Mouse (Mus musculus): ENCODE data around the gene Stxbp1. TPM values are rescaled to one million over a fixed set of nuclear protein-coding genes. Genes with fewer than 3 reads are reported as not detected.

Stxbp1 gene
- polyA plus RNA-seq, 1 experiment, result 7.0 TPM

DNA sequence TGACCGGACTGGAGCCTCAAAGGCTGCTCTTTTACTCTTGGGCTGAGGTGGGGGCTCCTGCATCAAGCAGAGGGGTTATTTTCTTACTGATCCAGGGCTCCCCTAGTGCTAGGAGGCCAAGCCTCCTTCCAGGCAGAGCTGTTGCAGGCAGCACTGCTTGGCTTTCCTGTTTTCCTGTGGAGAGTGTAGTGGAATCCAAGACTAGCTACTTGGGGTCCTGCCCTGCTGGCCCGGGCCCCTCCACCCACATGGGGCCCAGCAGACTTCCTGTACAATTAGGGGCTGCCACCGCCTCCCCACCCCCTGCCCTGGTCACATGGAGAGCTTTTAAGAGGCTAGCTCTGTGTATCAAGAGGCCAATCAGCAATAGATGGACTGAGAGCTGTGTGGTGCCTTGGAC lies 41.5 kb upstream of the Stxbp1 start:
- Histone ChIP-seq H3K27ac (ENCODE audit: insufficient read depth, low read depth, low read length) (no peak overlapping the region), H3K4me1 (ENCODE audit: control insufficient read depth, insufficient read depth, insufficient read length, low read length) (peaks cover 9% of the 10 kb centered on the region), H3K36me3 (ENCODE audit: control insufficient read depth, insufficient read depth, low read length) (no peaks in the 10 kb centered on the region), H3K4me3 (ENCODE audit: low read depth, low read length) (no peak overlapping the region), H3K27me3 (ENCODE audit: control insufficient read depth, insufficient read depth, low read length) (no peaks in the 10 kb centered on the region)
- WGBS, result 62% methylated on average over 3 of the region's 3 CpGs
- TF ChIP-seq CTCF (IDR thresholded peaks at IDR 0.05; ENCODE audit: extremely low read depth, insufficient read length, insufficient replicate concordance, low read depth, low read length), result no peak
- no peak for TF ChIP-seq POLR2A (IDR thresholded peaks at IDR 0.05; ENCODE audit: low read depth, low read length)

GRCm38 (mm10) chr2:32888029-32888428 lies 41.0 kb upstream of the Stxbp1 start:
- peaks cover 7% of the 10 kb centered on the region for H3K4me1 ChIP-seq (ENCODE audit: control insufficient read depth, insufficient read depth, insufficient read length, low read length)
- H3K4me3 ChIP-seq (ENCODE audit: low read depth, low read length), result no peak overlapping the region
- no peaks in the 10 kb centered on the region for H3K27me3 ChIP-seq (ENCODE audit: control insufficient read depth, insufficient read depth, low read length)
- no peak overlapping the region for H3K27ac ChIP-seq (ENCODE audit: insufficient read depth, low read depth, low read length)
- 65% methylated on average over 9 of the region's 9 CpGs for WGBS
- no peak for TF ChIP-seq POLR2A (IDR thresholded peaks at IDR 0.05; ENCODE audit: low read depth, low read length)
- TF ChIP-seq CTCF (IDR thresholded peaks at IDR 0.05; ENCODE audit: extremely low read depth, insufficient read length, insufficient replicate concordance, low read depth, low read length), result no peak
- H3K36me3 ChIP-seq (ENCODE audit: control insufficient read depth, insufficient read depth, low read length), result no peaks in the 10 kb centered on the region

- Histone ChIP-seq H3K4me3 (ENCODE audit: low read depth, low read length) (no peak overlapping the region), H3K27me3 (ENCODE audit: control insufficient read depth, insufficient read depth, low read length) (no peaks in the 10 kb centered on the region), H3K4me1 (ENCODE audit: control insufficient read depth, insufficient read depth, insufficient read length, low read length) (peaks cover 13% of the 10 kb centered on the region), H3K27ac (ENCODE audit: insufficient read depth, low read depth, low read length) (no peak overlapping the region), H3K36me3 (ENCODE audit: control insufficient read depth, insufficient read depth, low read length) (no peaks in the 10 kb centered on the region)
- no peak for TF ChIP-seq POLR2A (IDR thresholded peaks at IDR 0.05; ENCODE audit: low read depth, low read length)
- no peak for TF ChIP-seq CTCF (IDR thresholded peaks at IDR 0.05; ENCODE audit: extremely low read depth, insufficient read length, insufficient replicate concordance, low read depth, low read length)
- 68% methylated on average over 7 of the region's 7 CpGs for WGBS
Measured at GRCm38 (mm10) chr2:32884745-32885144, 37.7 kb upstream of the Stxbp1 start.

DNA sequence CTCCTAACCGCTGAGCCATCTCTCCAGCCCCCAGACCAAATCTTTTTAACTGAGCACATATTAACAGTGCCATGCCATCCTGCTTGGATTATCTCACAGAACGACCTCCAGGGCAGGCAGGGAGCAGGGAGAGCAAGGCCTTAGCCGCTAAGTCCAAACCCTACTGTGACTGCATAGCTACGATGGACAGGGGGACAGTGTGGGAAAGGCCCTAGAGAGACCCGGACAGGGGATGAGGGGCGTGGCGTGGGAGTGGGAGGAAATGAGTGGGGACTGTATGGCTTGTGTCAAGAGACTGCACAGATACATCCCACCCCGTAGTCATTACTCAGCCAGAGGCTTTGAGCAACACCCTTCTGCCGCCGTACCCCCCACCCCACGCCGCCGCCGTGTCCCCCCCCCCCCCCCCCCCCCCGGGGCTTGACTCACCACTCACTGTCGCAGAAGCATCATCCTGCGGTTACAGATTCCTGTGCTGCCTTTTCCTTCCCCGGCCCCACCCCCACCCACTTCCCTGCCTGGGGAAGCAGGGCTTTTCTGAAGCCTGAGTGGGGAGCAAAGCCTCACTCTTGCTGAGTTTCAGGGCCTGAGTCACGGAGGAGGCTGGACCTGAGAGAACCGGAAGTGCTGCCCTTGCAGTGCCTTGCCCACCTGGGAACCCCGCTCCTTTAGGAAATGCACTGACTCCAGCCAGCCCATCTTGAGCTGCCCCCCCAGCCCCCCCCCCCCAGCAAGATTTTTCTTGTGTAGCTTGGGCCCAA lies 35.4 kb upstream of the Stxbp1 start:
- Histone ChIP-seq H3K36me3 (ENCODE audit: control insufficient read depth, insufficient read depth, low read length) (no peaks in the 10 kb centered on the region), H3K4me3 (ENCODE audit: low read depth, low read length) (peak overlapping the region; percentile 28), H3K27me3 (ENCODE audit: control insufficient read depth, insufficient read depth, low read length) (no peaks in the 10 kb centered on the region), H3K4me1 (ENCODE audit: control insufficient read depth, insufficient read depth, insufficient read length, low read length) (peaks cover 21% of the 10 kb centered on the region), H3K27ac (ENCODE audit: insufficient read depth, low read depth, low read length) (peak overlapping the region; percentile 70)
- WGBS, result 34% methylated on average over 21 of the region's 21 CpGs
- TF ChIP-seq POLR2A (IDR thresholded peaks at IDR 0.05; ENCODE audit: low read depth, low read length) (no peak), CTCF (IDR thresholded peaks at IDR 0.05; ENCODE audit: extremely low read depth, insufficient read length, insufficient replicate concordance, low read depth, low read length) (no peak)

DNA sequence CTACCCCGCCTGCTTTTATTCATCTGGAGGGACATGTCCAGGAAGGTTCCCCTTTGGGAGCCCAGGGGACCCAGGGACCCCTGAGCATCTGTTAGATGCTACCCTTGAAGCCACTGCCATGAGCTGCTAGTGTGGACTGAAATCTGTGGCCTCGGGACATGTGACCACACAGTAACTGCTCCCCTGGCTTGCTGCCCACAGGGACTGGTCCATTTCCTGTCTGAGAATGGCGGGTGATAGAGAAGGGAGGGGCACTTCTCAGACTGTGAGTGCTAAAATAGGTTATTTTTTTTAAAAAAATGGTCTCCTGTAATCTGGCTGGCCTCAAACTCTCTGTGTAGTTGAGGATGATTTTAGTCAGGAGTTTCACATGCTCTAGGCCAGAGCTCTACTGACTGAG lies 34.7 kb upstream of the Stxbp1 start:
- no peak overlapping the region for H3K4me3 ChIP-seq (ENCODE audit: low read depth, low read length)
- H3K27ac ChIP-seq (ENCODE audit: insufficient read depth, low read depth, low read length), result peak overlapping the region; percentile 14; the same call in 1 of the 2 replicates
- TF ChIP-seq POLR2A (IDR thresholded peaks at IDR 0.05; ENCODE audit: low read depth, low read length) (no peak), CTCF (IDR thresholded peaks at IDR 0.05; ENCODE audit: extremely low read depth, insufficient read length, insufficient replicate concordance, low read depth, low read length) (no peak)
- WGBS, result 14% methylated on average over 3 of the region's 3 CpGs
- H3K4me1 ChIP-seq (ENCODE audit: control insufficient read depth, insufficient read depth, insufficient read length, low read length), result peaks cover 26% of the 10 kb centered on the region
- H3K36me3 ChIP-seq (ENCODE audit: control insufficient read depth, insufficient read depth, low read length), result no peaks in the 10 kb centered on the region
- no peaks in the 10 kb centered on the region for H3K27me3 ChIP-seq (ENCODE audit: control insufficient read depth, insufficient read depth, low read length)

- Histone ChIP-seq H3K4me1 (ENCODE audit: control insufficient read depth, insufficient read depth, insufficient read length, low read length) (peaks cover 29% of the 10 kb centered on the region), H3K4me3 (ENCODE audit: low read depth, low read length) (no peak overlapping the region), H3K36me3 (ENCODE audit: control insufficient read depth, insufficient read depth, low read length) (no peaks in the 10 kb centered on the region), H3K27me3 (ENCODE audit: control insufficient read depth, insufficient read depth, low read length) (no peaks in the 10 kb centered on the region), H3K27ac (ENCODE audit: insufficient read depth, low read depth, low read length) (peak overlapping the region; percentile 14; the same call in 1 of the 2 replicates)
- TF ChIP-seq POLR2A (IDR thresholded peaks at IDR 0.05; ENCODE audit: low read depth, low read length) (no peak), CTCF (IDR thresholded peaks at IDR 0.05; ENCODE audit: extremely low read depth, insufficient read length, insufficient replicate concordance, low read depth, low read length) (no peak)
- WGBS, result 75% methylated on average over 6 of the region's 6 CpGs
Measured at GRCm38 (mm10) chr2:32881054-32881453, 34.0 kb upstream of the Stxbp1 start.

- Histone ChIP-seq H3K4me3 (ENCODE audit: low read depth, low read length) (no peak overlapping the region), H3K4me1 (ENCODE audit: control insufficient read depth, insufficient read depth, insufficient read length, low read length) (peaks cover 37% of the 10 kb centered on the region), H3K27me3 (ENCODE audit: control insufficient read depth, insufficient read depth, low read length) (no peaks in the 10 kb centered on the region), H3K27ac (ENCODE audit: insufficient read depth, low read depth, low read length) (no peak overlapping the region), H3K36me3 (ENCODE audit: control insufficient read depth, insufficient read depth, low read length) (no peaks in the 10 kb centered on the region)
- WGBS, result 72% methylated on average over 5 of the region's 5 CpGs
- TF ChIP-seq POLR2A (IDR thresholded peaks at IDR 0.05; ENCODE audit: low read depth, low read length) (no peak), CTCF (IDR thresholded peaks at IDR 0.05; ENCODE audit: extremely low read depth, insufficient read length, insufficient replicate concordance, low read depth, low read length) (no peak)
Measured at GRCm38 (mm10) chr2:32879593-32879992, 32.5 kb upstream of the Stxbp1 start.
